Mouse (Mus musculus) megakaryocyte, embryonic 14.5 days (primary cell): Measurements from ENCODE around the gene Lrrc23. TPM values are rescaled to one million over a fixed set of nuclear protein-coding genes. Genes with fewer than 3 reads are reported as not detected.
A peak's percentile ranks its signal among the peaks of the same experiment; 100 is the strongest.
"Not testable (repeated sequence)": the region's sequence is repeated elsewhere in the genome, so short reads cannot be mapped to it uniquely, and the experiment has no call there.

Experiments used
- H3K27me3 ChIP-seq: replicated peaks from 2 replicates; pipeline ENCODE3; 2012; ENCODE audit warnings: inconsistent platforms
- H3K36me3 ChIP-seq: replicated peaks from 2 replicates; pipeline ENCODE3; 2012; ENCODE audit warnings: low read length, inconsistent platforms, mixed read lengths
- H3K4me1 ChIP-seq: 2 replicates; pipeline ENCODE4 v1.6.1; 2012; ENCODE audit warnings: inconsistent platforms
- H3K4me3 ChIP-seq: replicated peaks from 2 replicates; pipeline ENCODE3; 2012; ENCODE audit warnings: moderate library complexity, mild to moderate bottlenecking, inconsistent platforms
- H3K9me3 ChIP-seq: 2 replicates; pipeline ENCODE4 v1.6.1; 2012; ENCODE audit warnings: inconsistent platforms
- FLI1 ChIP-seq: IDR thresholded peaks from 2 replicates; pipeline ENCODE4 v1.6.1; 2012; ENCODE audit warnings: low read length, inconsistent platforms, mixed read lengths
- GATA1 ChIP-seq: IDR thresholded peaks from 3 replicates; pipeline ENCODE4 v1.6.1; 2012; ENCODE audit warnings: mixed read lengths, low read length, inconsistent platforms, borderline replicate concordance
- polyA plus RNA-seq: library from polyadenylated mRNA; stranded (reverse); fragments of >175 nt; gene quantifications from 2 replicates; pipeline ENCODE4 v1.2.3, GENCODE M21; 2012; ENCODE audit warnings: low replicate concordance; ENCODE audit not compliant: insufficient read depth

The Lrrc23 gene
- polyA plus RNA-seq, 1 experiment, result not detected

GRCm38 (mm10) chr6:124807366-124807765, 27.8 kb upstream of the Lrrc23 start:
- Histone ChIP-seq H3K4me3 (no peak overlapping the region), H3K36me3 (peaks cover 26% of the 10 kb centered on the region), H3K4me1 (peaks cover 75% of the 10 kb centered on the region), H3K9me3 (no peaks in the 10 kb centered on the region), H3K27me3 (no peaks in the 10 kb centered on the region)
- TF ChIP-seq GATA1, result no peak
- TF ChIP-seq FLI1, result no peak

DNA sequence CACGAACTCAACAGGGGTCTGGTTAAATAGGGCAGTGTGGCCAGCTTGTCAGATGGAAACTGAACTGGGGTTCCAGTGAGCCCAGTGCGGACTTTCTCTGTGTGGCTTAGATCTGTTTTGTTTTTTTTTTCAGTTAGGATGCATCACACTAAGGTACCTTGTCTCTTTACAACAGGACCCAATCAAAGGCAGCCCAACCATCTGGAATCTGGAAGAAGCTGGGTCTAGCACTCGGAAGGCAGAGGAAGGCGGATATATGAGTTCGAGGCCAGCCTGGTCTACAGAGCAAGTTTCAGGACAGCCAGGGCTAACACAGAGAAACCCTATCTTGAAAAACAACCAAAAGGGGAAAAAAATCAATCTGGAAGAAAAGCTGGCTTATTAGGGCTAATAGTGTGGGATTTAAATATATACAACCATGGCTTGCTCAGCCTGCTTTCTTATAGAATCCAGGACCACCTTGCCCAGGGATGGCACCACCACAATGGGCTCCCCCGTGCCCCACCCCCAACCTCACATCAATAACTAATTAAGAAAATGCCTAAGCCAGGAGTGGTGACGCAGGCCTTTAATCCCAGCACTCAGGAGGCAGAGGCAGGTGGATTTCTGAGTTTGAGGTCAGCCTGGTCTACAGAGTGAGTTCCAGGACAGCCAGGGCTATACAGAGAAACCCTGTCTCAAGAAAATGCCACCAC, 27.1 kb upstream of the Lrrc23 start:
- peaks cover 67% of the 10 kb centered on the region for H3K4me1 ChIP-seq
- H3K36me3 ChIP-seq, result peaks cover 19% of the 10 kb centered on the region
- peak overlapping the region; percentile 92 for H3K4me3 ChIP-seq
- no peaks in the 10 kb centered on the region for H3K27me3 ChIP-seq
- no peaks in the 10 kb centered on the region for H3K9me3 ChIP-seq
- TF ChIP-seq FLI1 (no peak), GATA1 (no peak)

- TF ChIP-seq FLI1 (no peak), GATA1 (no peak)
- Histone ChIP-seq H3K36me3 (peaks cover 11% of the 10 kb centered on the region), H3K4me3 (peak overlapping the region; percentile 92), H3K9me3 (no peaks in the 10 kb centered on the region), H3K4me1 (peaks cover 57% of the 10 kb centered on the region), H3K27me3 (no peaks in the 10 kb centered on the region)
These were observed 26.1 kb upstream of the Lrrc23 start for GRCm38 (mm10) chr6:124805341-124806321.

GRCm38 (mm10) chr6:124804341-124804740, 24.8 kb upstream of the Lrrc23 start:
- Histone ChIP-seq H3K27me3 (no peaks in the 10 kb centered on the region), H3K9me3 (no peaks in the 10 kb centered on the region), H3K4me3 (no peak overlapping the region), H3K36me3 (no peaks in the 10 kb centered on the region), H3K4me1 (peaks cover 44% of the 10 kb centered on the region)
- TF ChIP-seq FLI1 (no peak), GATA1 (no peak)

DNA sequence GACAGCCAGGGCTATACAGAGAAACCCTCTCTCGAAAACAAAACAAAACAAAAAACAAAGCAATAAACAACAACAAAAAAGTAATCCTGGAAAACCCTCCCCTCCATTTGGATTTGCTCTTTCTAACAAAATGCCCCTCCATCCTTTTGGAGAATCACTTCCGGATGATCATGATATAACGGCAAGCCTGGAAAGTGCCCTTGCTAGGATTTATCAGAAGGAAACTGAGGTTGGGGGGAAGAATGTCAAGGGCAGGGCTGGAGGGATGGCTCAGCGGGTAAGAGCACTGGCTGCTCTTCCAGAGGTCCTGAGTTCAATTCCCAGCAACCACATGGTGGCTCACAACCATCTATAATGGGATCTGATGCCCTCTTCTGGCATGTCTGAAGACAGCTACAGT, 24.2 kb upstream of the Lrrc23 start:
- peaks cover 38% of the 10 kb centered on the region for H3K4me1 ChIP-seq
- not testable (repeated sequence) for H3K27me3 ChIP-seq, H3K9me3 ChIP-seq, H3K4me3 ChIP-seq, H3K36me3 ChIP-seq

DNA sequence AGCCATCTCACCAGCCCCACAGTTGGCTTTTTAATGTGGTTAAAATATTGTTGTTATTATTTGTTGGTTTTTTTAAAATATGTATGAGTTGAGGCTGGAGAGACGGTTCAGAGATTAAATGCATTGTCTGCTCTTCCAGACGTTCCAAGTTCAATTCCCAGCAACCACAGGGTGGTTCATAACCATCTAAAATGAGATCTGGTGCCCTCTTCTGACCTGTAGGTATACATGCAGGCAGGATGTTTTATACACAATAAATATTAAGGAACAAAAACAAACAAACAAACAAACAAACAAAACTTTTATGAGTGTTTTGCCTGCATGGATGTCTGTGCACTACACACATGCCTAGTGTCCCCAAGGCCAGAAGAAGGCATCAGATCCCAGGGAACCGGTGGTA, 23.5 kb upstream of the Lrrc23 start:
- Histone ChIP-seq H3K36me3 (no peaks in the 10 kb centered on the region), H3K4me3 (no peak overlapping the region), H3K9me3 (no peaks in the 10 kb centered on the region), H3K27me3 (no peaks in the 10 kb centered on the region), H3K4me1 (peaks cover 32% of the 10 kb centered on the region)
- TF ChIP-seq GATA1, result no peak
- TF ChIP-seq FLI1, result no peak

- H3K4me1 ChIP-seq, result peaks cover 25% of the 10 kb centered on the region
- H3K9me3 ChIP-seq, H3K36me3 ChIP-seq, H3K27me3 ChIP-seq, H3K4me3 ChIP-seq: not testable (repeated sequence)
These were observed 22.9 kb upstream of the Lrrc23 start for GRCm38 (mm10) chr6:124802400-124802799.

- H3K27me3 ChIP-seq, result peaks cover 4% of the 10 kb centered on the region
- no peak for TF ChIP-seq FLI1
- TF ChIP-seq GATA1, result no peak
- no peaks in the 10 kb centered on the region for H3K4me1 ChIP-seq
- H3K36me3 ChIP-seq, result no peaks in the 10 kb centered on the region
- H3K4me3 ChIP-seq, result no peak overlapping the region
- no peaks in the 10 kb centered on the region for H3K9me3 ChIP-seq
These were observed 16.7 kb upstream of the Lrrc23 start for GRCm38 (mm10) chr6:124796200-124796599.

DNA sequence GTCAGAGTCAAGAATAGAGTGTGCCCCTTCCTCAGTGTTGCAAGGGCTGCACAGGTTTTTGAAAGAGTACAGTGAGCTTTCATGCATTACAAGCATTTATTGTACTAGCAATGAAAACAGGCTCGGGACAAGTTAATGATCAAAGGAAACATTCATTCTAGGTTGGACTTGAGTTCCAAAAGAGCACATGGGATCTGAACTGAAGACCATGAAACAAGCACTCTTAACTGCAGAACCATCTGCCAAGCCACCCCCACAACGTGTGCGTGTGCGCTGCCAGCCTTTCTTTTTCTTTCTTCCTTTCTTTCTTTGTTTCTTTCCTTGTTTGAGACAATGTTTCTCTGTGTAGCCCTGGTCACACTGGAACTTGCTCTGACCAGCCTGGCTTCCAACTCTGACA, 16.3 kb upstream of the Lrrc23 start:
- Histone ChIP-seq H3K36me3 (no peaks in the 10 kb centered on the region), H3K4me3 (no peak overlapping the region), H3K4me1 (no peaks in the 10 kb centered on the region), H3K9me3 (no peaks in the 10 kb centered on the region), H3K27me3 (peaks cover 4% of the 10 kb centered on the region)
- TF ChIP-seq GATA1 (no peak), FLI1 (no peak)

- no peaks in the 10 kb centered on the region for H3K36me3 ChIP-seq
- H3K9me3 ChIP-seq, result no peaks in the 10 kb centered on the region
- H3K27me3 ChIP-seq, result peaks cover 4% of the 10 kb centered on the region
- H3K4me1 ChIP-seq, result peaks cover 3% of the 10 kb centered on the region
- no peak for TF ChIP-seq GATA1
- TF ChIP-seq FLI1, result no peak
- H3K4me3 ChIP-seq, result no peak overlapping the region
These were observed 12.4 kb upstream of the Lrrc23 start for GRCm38 (mm10) chr6:124791911-124792310.
